Mouse (Mus musculus) kidney, embryonic 14.5 days (tissue): ENCODE results near the gene Lce3d. TPM values are rescaled to one million over a fixed set of nuclear protein-coding genes. Genes with fewer than 3 reads are reported as not detected.

ENCODE experiments used
- ATAC-seq: fragments of 200-750 bp; cut with Nextera tagmentation; 2 replicates; pipeline ENCODE4 v1.8.0; 2017; ENCODE audit warnings: moderate number of reproducible peaks, mild to moderate bottlenecking, moderate TSS enrichment, moderate library complexity; ENCODE audit not compliant: low FRiP score, low TSS enrichment
- H3K27ac ChIP-seq: fragments of 300-500 bp; sonication (generic); 2 replicates; pipeline ENCODE4 v1.5.1; 2014; ENCODE audit warnings: low read depth, mild to moderate bottlenecking, low read length, moderate library complexity, mixed read lengths
- H3K27me3 ChIP-seq: fragments of 300-500 bp; sonication (generic); 2 replicates; pipeline ENCODE4 v1.6.1; 2014; ENCODE audit warnings: mild to moderate bottlenecking, low read length; ENCODE audit not compliant: control insufficient read depth, insufficient read depth
- H3K36me3 ChIP-seq: fragments of 300-500 bp; sonication (generic); 2 replicates; pipeline ENCODE4 v1.6.1; 2014; ENCODE audit warnings: low read length, mixed read lengths; ENCODE audit not compliant: control insufficient read depth, insufficient read depth
- H3K4me1 ChIP-seq: fragments of 300-500 bp; sonication (generic); 2 replicates; pipeline ENCODE4 v1.6.1; 2014; ENCODE audit warnings: low read length, mixed read lengths; ENCODE audit not compliant: control insufficient read depth, insufficient read depth
- H3K4me2 ChIP-seq: fragments of 300-500 bp; sonication (generic); replicated peaks from 2 replicates; pipeline ENCODE4 v1.6.1; 2014; ENCODE audit warnings: low read depth, mild to moderate bottlenecking, low read length
- H3K4me3 ChIP-seq: fragments of 300-500 bp; sonication (generic); 2 replicates; pipeline ENCODE4 v1.5.1; 2014; ENCODE audit warnings: mild to moderate bottlenecking, low read length
- H3K9ac ChIP-seq: fragments of 300-500 bp; sonication (generic); 2 replicates; pipeline ENCODE4 v1.6.1; 2014; ENCODE audit warnings: low read depth, mild to moderate bottlenecking, low read length, moderate library complexity
- H3K9me3 ChIP-seq: fragments of 300-500 bp; sonication (generic); 2 replicates; pipeline ENCODE4 v1.6.1; 2016; ENCODE audit warnings: low read length; ENCODE audit not compliant: control insufficient read depth
- WGBS: fragments of 180-500 bp; shearing (Covaris S2); extraction: QIAGEN DNeasy Blood & Tissue Kit; methylation state at CpG from one replicate; pipeline ENCODE4 v1.1.7; 2014; 5-methylcytosine and 5-hydroxymethylcytosine counted together
- polyA plus RNA-seq: library from polyadenylated mRNA; unstranded; fragments of >200 nt; fragmentation: Nextera tagmentation; extraction: Ambion mirVana; gene quantifications from 2 replicates; pipeline ENCODE4 v1.2.1, GENCODE M21; 2014

Gene Lce3d
- not detected in 2 replicates for polyA plus RNA-seq

- Histone ChIP-seq H3K36me3 (no peaks in the 10 kb centered on the region), H3K4me1 (no peaks in the 10 kb centered on the region), H3K4me3 (no peak within 1 kb of the TSS), H3K27ac (no peak within 1 kb of the TSS), H3K9me3 (no peaks in the 10 kb centered on the region), H3K27me3 (no peaks in the 10 kb centered on the region), H3K9ac (no peak within 1 kb of the TSS), H3K4me2 (no peak within 1 kb of the TSS)
- ATAC-seq, result no peak
- WGBS, result 100% methylated on average over 1 of the region's 1 CpGs
Observed at GRCm38 (mm10) chr3:92957090-92957489, at the start of gene Lce3d. Gene Lce3d, plus strand, starts transcription at chr3:92957390.

GRCm38 (mm10) chr3:92907571-92907970 is 49.6 kb upstream of the Lce3d start:
- Histone ChIP-seq H3K9me3 (no peaks in the 10 kb centered on the region), H3K4me1 (no peaks in the 10 kb centered on the region), H3K27me3 (no peaks in the 10 kb centered on the region), H3K4me3 (no peak overlapping the region), H3K4me2 (no peak overlapping the region), H3K27ac (no peak overlapping the region), H3K9ac (no peak overlapping the region), H3K36me3 (no peaks in the 10 kb centered on the region)
- ATAC-seq, result no peak
- 25% methylated on average over 4 of the region's 4 CpGs for WGBS

- WGBS, result 58% methylated on average over 4 of the region's 4 CpGs
- H3K9me3 ChIP-seq, result no peaks in the 10 kb centered on the region
- ATAC-seq, result peak; percentile 75; the same call in 1 of the 2 replicates
Observed at GRCm38 (mm10) chr3:92920364-92920763, 36.8 kb upstream of the Lce3d start.

GRCm38 (mm10) chr3:92926130-92926529 is 31.1 kb upstream of the Lce3d start, which contains the start of gene Lce3a:
Gene Lce3a, minus strand, starts transcription at chr3:92926230.
- Histone ChIP-seq H3K9ac (no peak within 1 kb of the TSS), H3K27ac (no peak within 1 kb of the TSS), H3K4me3 (no peak within 1 kb of the TSS), H3K4me1 (no peaks in the 10 kb centered on the region), H3K4me2 (no peak within 1 kb of the TSS), H3K27me3 (no peaks in the 10 kb centered on the region), H3K9me3 (no peaks in the 10 kb centered on the region), H3K36me3 (no peaks in the 10 kb centered on the region)
- no peak for ATAC-seq
- WGBS, result 72% methylated on average over 2 of the region's 2 CpGs

More at GRCm38 (mm10) chr3:92920364-92920763, 36.8 kb upstream of the Lce3d start:
- Histone ChIP-seq H3K36me3 (no peaks in the 10 kb centered on the region), H3K9ac (no peak overlapping the region), H3K27me3 (no peaks in the 10 kb centered on the region), H3K4me1 (no peaks in the 10 kb centered on the region), H3K27ac (no peak overlapping the region), H3K4me2 (no peak overlapping the region), H3K4me3 (no peak overlapping the region)

GRCm38 (mm10) chr3:92932679-92933078 is 24.5 kb upstream of the Lce3d start, which contains the start of gene Lce3b:
Gene Lce3b, plus strand, starts transcription at chr3:92932979.
- H3K9ac ChIP-seq, result no peak within 1 kb of the TSS
- no peaks in the 10 kb centered on the region for H3K4me1 ChIP-seq
- no peak for ATAC-seq
- no peaks in the 10 kb centered on the region for H3K9me3 ChIP-seq
- H3K27ac ChIP-seq, result no peak within 1 kb of the TSS
- 77% methylated on average over 2 of the region's 2 CpGs for WGBS
- H3K27me3 ChIP-seq, result no peaks in the 10 kb centered on the region
- H3K36me3 ChIP-seq, result no peaks in the 10 kb centered on the region
- H3K4me2 ChIP-seq, result no peak within 1 kb of the TSS
- no peak within 1 kb of the TSS for H3K4me3 ChIP-seq

- Histone ChIP-seq H3K9me3 (no peaks in the 10 kb centered on the region), H3K36me3 (no peaks in the 10 kb centered on the region), H3K27me3 (no peaks in the 10 kb centered on the region), H3K4me1 (no peaks in the 10 kb centered on the region), H3K27ac (no peak within 1 kb of the TSS), H3K9ac (no peak within 1 kb of the TSS), H3K4me2 (no peak within 1 kb of the TSS), H3K4me3 (no peak within 1 kb of the TSS)
- WGBS, result 77% methylated on average over 1 of the region's 1 CpGs
- ATAC-seq, result no peak
Observed at GRCm38 (mm10) chr3:92944186-92944585, 13.0 kb upstream of the Lce3d start, which contains the start of gene Lce3c. Gene Lce3c, plus strand, starts transcription at chr3:92944486.

DNA sequence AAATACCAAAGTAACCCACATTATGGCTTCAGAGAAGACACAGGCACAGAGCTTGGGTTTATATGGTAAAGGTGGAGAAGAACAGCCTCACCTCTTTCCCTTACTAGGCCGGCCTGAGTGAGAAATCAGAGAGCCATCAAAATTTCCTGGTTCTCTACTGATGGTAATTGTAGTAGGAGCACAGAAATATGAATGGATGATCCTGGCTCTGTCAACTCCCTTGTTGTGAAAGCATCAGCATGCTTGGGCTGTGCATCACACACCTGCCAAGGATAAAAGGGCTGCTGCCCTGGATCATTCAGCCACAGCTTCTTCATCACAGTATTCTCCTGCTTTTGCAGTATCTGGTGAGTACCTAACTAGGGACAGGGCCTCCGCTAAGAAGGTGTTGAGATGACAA is 9.6 kb downstream of the Lce3d start, which contains the start of gene Lce3e:
TSS of gene Lce3e (plus strand) at position 301 of the 400 bp plus-strand sequence.
- H3K27me3 ChIP-seq, result no peaks in the 10 kb centered on the region
- H3K4me2 ChIP-seq, result no peak within 1 kb of the TSS
- no peak within 1 kb of the TSS for H3K4me3 ChIP-seq
- 94% methylated on average over 2 of the region's 2 CpGs for WGBS
- H3K4me1 ChIP-seq, result no peaks in the 10 kb centered on the region
- no peak within 1 kb of the TSS for H3K9ac ChIP-seq
- ATAC-seq, result no peak
- H3K27ac ChIP-seq, result no peak within 1 kb of the TSS
- no peaks in the 10 kb centered on the region for H3K9me3 ChIP-seq
- no peaks in the 10 kb centered on the region for H3K36me3 ChIP-seq

DNA sequence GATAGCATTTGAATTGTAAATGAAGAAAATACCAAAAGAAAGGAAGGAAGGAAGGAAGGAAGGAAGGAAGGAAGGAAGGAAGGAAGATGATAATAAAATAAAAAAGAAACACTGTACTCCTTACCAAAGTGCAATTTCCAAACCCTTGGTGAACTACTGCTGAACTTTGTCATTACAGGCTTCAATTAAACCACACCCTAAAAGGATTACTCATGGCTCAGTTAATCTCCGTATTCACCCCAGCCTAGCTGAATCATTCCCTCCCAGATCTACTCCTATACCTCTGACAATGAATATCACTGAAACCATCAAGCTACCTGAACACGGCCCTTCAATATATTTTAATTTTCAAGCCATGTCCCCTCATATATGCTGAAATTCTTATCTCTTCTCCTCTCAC is 21.3 kb downstream of the Lce3d start:
- H3K4me2 ChIP-seq, result no peak overlapping the region
- H3K4me1 ChIP-seq, result no peaks in the 10 kb centered on the region
- WGBS, result 78% methylated on average over 2 of the region's 2 CpGs
- no peaks in the 10 kb centered on the region for H3K36me3 ChIP-seq
- H3K27me3 ChIP-seq, result no peaks in the 10 kb centered on the region
- no peak overlapping the region for H3K9ac ChIP-seq
- H3K4me3 ChIP-seq, result no peak overlapping the region
- H3K27ac ChIP-seq, result no peak overlapping the region
- no peak for ATAC-seq
- H3K9me3 ChIP-seq, result no peaks in the 10 kb centered on the region

DNA sequence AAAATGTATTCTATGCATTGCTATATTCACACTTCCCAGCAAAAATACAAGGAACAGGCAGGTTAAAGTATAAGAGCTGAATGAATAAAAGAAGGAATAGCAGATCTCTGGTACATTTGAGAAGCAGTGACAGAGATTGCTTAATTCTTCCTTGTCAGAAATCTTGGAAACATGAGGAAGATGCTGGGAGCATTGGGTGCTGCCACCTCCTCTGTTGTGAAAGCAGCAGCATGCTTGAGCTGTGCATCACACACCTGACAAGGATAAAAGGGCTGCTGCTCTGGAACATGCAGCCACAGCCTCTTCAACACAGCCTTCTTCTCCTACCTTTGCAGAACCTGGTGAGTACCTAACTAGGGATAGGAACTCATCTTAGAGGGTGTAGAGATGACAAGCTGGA is 34.7 kb downstream of the Lce3d start, which contains the start of gene Lce3f:
TSS of gene Lce3f (plus strand) at position 301 of the 400 bp plus-strand sequence.
- Histone ChIP-seq H3K4me2 (no peak within 1 kb of the TSS), H3K27ac (no peak within 1 kb of the TSS), H3K9me3 (no peaks in the 10 kb centered on the region), H3K36me3 (no peaks in the 10 kb centered on the region), H3K27me3 (no peaks in the 10 kb centered on the region), H3K4me1 (no peaks in the 10 kb centered on the region), H3K4me3 (no peak within 1 kb of the TSS), H3K9ac (no peak within 1 kb of the TSS)
- no peak for ATAC-seq
